Mouse (Mus musculus): Measurements from ENCODE around the gene Sox5. TPM values are rescaled to one million over a fixed set of nuclear protein-coding genes. Genes with fewer than 3 reads are reported as not detected.

Sox5 gene
- total RNA-seq, 2 experiments from 2014 or later: 3.3 to 3.9 TPM

DNA sequence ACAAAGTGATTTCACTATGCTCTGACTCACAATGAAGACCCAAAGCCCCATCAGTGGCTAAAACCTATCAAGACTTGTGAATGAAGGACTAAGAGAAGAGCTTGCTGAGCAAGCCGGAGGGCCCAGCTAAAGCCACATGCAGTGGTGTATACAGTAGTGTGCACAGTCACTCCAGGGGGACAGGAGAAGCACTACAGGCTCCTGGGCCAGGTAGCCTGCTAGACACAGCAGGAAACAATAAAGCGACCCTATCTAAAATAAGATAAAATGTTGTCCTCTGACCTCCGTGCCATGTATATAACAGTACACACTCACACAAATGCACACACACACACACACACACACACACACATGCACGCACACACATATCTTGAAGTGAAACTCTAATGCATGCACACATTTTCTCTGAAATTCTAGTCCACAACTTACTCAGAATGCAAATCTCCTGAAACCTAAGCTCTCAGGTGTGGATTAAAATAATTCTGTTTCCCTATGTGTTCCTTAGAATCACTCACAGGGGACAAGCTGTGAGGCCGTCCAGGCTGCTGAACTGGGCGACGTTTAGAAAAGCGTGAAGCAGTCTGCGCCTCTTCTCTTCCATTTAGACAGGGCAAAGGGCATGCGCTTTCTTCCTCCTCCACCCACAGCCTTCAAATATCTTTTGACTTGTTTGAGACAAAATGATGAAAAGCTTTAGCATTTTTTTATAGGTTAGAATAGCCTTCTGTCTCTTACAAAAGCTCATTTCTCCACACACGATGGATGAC, 197.5 kb downstream of the Sox5 start:
- no peak for DNase-seq (ENCODE audit: low spot score in 2 of 2)

DNA sequence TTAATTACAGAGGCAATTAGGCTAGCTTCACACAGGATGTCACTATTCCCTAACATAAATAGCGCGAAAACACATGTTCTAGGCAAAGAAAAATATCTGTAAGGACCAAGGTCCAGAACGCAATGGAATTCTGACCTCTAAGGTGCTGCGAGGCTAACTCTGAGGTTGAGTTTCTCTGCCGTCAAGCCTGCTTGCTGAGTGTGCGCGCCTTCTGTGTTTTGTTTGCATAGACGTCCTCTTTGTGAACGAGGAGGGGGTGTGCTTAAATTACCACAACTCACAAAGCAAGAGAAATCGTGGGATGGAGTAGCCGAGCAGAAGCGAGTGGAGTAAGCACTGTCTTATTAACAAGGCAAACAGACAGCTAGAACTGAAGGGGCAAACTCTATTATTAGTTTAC, 202.5 kb downstream of the Sox5 start:
- no peak for DNase-seq (ENCODE audit: low spot score in 2 of 2)

DNA sequence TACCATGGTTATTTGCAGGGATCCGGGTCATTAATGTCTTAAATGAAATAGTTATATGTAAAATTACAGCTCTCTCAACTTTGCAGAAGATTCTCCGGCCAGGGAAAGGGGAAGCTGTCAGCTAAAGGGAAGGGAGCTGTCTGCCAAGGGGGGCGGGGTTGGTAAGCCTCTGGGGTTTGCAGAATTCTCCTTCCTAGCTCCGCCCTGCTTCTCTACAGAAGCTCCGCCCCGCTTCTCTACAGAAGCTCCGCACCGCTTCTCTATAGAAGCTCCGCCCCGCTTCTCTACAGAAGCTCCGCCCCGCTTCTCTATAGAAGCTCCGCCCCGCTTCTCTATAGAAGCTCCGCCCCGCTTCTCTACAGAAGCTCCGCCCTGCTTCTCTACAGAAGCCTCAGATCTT, 210.9 kb downstream of the Sox5 start:
- DNase-seq (ENCODE audit: low spot score in 2 of 2): no peak

DNA sequence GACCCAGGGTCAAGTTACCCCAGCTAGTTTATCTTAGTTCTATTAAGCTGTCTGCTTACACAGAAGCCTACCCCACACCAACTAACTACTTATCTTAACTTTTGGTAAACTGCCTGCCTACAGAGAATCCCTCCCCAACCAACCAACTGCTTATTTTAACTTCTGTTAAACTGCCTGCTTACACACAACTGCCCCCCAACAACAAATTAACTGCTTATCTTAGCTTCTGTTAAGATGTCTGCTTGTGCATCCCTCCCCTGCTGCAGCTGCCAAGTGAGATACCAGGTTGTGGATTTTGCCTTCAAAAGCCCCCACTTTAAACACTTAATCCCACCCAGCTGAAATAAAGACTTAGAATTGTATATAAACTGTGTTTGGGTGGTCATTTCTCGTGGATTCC, 215.9 kb downstream of the Sox5 start:
- DNase-seq (ENCODE audit: low spot score in 2 of 2): no peak

DNA sequence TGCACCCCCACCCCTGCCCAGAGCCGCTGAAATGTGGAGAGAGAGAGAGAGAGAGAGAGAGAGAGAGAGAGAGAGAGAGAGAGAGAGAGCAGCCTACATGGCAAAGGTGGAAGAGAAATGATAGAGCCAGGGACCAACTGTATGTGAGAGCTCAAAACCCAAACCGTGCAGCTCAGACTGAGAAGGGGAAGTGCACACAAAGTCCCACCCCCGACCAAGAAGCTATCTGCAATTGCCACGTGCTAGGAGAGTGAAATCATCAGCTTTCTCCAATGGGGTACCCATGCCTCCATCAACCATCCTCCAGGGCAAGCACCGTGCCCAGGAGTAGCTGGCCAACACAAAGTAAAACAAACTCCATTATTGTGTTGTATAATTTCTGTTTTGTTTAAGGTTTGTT, 220.1 kb downstream of the Sox5 start:
- no peak for DNase-seq (ENCODE audit: low spot score in 2 of 2)

DNA sequence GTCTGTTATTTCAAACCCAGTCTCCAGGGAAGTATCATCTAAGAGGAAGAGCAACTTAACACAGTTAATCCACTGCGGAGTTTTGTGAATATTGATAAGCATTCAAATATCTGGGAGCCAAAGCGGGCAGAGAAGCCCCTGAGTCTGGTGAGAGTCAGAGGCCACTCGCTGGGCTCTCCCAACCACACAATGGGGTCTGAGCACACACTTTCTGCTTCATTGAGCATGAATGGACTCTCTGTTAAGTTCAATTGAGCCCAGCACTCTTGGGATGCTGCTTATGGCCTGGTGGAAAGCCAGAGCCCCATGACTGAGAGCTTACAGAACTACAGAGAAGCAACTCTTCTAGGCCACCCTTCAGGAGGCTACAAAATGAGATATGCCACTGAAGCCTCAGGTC, 221.6 kb downstream of the Sox5 start:
- no peak for DNase-seq (ENCODE audit: low spot score in 2 of 2)

DNA sequence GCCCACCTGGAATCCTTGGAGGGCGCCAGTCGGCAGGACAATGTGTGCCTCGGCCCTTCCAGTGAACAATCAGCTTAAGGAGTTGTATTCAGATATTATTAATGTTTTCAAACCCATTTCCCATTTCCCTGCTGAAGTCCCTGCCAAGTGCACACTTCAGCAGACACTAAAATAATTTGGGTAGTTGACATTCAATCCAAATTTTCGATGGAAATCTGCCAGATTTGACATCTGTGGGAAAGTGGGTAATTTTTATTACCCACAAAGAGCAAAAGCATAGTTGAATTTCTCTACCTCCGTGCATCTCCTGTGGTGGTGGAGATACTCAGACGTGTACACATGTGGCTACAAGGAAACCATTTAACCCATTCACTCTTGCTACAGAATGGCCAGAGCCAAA, 228.3 kb downstream of the Sox5 start:
- DNase-seq (ENCODE audit: low spot score in 2 of 2): no peak

DNA sequence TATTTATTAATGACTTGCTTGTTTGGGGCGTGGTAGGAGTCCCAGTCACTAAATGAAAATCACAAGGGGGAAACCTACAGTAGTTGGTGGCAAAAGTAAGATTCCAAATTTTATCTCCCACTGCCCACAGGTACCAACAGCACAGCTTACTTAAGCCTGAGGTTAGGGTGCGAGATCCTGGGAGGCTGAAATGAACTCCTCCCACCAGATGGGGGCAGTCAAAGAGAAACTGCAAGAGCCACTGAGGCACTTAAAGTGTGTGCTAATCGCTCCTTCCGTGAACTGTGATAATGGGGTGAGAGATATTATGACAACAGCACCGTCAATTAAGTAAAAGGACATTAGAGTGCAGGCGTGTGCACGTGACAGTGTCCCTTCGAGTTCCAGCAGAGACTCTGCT, 232.8 kb downstream of the Sox5 start:
- DNase-seq (ENCODE audit: low spot score in 2 of 2): no peak

DNA sequence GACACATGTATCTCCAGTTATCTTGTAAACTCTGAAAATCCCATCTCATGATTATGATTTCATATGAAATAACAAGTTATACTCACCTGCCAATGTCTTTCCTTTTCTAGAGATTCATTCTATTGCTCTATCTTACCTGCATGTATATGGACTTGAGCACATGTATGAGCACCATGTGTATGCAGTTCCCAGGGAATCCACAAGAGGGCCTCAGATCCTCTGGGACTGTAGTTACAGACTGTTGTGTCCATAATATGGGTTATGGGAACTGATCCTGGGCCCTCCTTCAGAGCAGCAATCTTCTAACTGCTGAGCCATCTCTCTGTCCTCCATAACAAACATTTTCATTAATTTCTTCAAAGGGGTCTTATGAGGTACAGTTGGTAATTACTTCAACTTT, 234.6 kb downstream of the Sox5 start:
- DNase-seq (ENCODE audit: low spot score in 2 of 2): no peak

DNA sequence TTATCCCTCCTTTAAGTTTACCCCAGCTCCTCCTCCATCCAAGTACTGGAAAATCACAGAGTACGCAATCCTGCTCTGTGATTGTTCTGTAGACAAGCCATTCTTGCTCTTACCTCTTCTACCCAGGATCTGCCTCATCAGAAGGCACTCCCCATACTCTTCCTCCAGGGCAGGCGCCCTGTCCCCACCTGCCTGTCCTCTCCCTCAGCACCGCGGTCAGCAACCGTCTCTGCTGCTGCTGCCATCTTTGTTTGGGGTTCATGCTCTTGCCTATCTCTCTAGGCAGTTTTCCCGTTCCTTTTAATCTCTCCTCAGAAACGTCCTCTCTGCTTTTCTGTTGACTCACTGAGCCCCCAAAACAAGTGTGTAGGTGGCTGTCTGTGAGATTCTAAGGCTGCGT, 236.2 kb downstream of the Sox5 start:
- no peak for DNase-seq (ENCODE audit: low spot score in 2 of 2)

DNA sequence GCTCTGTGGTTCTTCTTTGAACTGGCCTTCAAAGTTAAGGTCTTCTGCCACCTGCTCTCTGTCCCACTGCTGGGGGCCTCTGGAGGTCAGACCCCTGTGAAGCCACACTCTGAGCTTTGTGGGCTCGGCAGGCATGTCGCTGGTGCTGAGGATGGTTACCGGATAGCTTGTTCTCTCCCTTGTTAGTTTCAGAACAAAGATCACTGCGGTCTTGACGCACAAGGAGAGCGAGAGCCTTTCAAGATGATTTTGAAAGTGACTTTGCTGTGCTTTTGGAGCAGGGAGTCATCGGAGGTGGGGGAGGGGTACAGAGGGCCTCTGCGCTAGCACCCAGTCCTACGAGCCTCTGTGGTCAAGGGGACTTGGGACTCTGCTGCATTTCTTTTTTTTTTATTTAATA, 240.5 kb downstream of the Sox5 start:
- DNase-seq (ENCODE audit: low spot score in 2 of 2): no peak

DNA sequence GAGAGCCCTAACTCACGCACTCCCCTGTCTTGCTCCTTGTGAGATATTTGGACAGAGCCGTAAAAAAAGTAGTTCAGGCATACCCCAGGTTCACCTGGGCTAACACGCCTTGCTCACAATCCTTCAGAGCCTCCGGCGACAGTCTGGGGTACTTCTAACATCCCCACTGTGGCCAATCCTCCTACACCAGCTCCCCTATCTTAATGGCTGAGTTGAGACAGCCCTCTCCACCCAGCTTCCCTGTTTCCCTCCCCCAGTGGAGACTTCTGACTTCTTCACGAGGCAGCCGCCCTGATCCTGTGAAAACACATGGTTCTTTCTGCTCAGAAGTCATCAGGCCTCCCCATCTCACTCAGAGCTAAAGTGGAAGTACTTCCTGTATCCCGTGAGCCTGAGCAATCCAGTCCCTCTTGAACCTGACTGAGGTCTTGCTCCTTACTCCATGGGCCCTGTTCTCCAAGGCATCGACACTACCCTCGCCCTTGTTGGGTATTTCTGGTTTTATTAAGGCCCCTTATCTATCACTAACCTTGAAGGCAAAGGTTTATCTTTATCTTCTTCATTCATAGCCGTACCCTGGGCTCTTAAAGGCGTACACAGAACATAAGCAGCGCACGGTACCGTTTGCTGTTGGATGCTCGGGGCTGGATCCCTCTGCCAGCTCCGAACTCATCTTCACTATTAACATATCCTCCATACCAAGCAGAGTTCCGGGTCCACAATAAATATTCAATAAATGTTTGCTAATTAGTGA, 242.2 kb downstream of the Sox5 start:
- DNase-seq (ENCODE audit: low spot score in 2 of 2): no peak

DNA sequence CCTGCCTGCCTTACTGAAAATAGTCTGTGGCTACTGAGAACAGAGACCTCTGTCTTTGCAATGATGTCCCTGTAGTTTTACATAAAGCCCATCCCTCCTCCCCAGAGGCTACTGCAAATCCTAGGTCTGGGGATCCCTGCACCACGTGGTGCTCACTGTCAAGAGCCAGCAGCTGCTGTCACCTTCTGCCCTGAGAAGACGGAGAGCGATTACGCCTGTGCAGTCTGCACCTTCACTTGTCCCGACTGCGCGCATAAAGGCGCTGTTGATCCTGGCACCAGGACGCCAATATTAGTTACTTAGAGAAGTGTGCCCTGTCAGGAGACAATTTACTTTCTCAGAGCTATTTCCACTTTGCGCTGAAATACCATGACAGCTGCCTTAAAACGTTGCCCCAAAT, 258.3 kb downstream of the Sox5 start:
- DNase-seq (ENCODE audit: low spot score in 2 of 2): no peak

DNA sequence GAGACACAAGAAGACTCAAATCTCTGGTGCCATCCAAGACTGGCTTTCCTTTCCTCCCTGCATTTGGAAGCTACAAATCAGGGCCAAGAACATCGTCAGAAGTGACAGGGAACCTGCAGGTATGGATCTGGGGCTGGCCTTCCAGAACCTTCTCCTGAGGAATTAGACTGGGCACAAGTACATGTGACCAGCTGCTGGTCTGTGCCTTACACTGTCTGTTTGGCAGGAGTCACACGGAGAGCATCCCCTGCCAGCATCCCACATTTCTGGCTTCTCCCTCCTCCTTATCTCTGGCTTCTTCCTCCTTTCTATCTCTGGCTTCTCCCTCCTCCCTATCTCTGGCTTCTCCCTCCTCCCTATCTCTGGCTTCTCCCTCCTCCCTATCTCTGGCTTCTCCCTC, 263.0 kb downstream of the Sox5 start:
- no peak for DNase-seq (ENCODE audit: low spot score in 2 of 2)

DNA sequence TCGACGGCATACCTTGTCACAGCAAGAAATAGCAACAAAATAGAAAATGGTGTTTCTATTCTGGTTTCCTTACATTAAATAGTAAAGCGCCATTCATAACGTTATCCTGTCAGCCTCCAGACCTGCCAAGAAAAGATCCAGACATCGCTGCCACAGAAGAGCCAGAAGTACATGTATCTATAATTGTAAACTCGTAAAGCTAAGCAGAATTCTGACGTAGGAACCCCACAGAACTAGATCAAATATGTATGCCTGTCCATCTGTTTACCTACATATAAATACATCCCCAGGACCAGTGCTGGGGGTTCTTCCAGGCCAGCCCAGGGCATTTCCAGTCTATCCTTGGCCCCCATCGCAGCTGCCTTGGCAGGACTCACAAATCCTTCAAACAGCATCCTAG, 265.9 kb downstream of the Sox5 start:
- DNase-seq (ENCODE audit: low spot score in 2 of 2): no peak

DNA sequence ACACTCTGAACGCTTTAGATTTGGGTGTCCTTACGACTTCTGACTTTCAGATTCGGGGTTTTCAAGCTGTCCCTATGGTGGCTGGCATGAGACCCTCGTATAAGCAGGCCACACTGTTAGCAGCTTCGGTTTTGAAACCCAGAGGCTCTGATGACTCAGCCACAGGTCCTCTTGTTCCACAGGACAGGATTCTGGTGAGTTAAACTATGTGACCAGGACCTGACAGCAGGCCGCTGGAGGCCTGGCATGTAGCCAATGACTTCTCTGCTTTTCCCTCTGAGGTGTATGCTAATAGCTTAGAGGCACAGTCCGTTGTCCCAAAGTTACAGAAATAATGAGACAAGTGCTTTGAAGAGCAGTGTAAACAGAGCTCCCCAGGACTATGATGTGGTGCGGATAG, 268.0 kb downstream of the Sox5 start:
- no peak for DNase-seq (ENCODE audit: low spot score in 2 of 2)

DNA sequence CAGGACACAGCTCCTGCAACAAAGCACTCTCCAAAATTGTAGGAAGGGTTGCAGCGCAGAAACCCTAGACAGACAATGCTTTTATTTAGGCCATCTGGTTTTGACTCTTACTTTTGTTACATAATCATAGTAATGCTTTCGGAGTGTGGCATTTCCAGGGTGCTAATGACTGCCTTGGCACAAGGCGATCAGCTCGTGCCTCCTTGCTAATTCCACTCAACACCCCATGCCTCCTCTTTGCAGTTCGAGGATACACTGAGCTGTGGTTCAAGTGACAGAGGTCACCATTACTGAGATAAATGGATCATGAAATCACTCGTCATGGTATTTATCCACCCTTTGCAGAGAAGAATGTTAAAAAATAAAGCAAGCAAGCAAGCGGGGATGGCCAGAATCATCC, 269.9 kb downstream of the Sox5 start:
- DNase-seq (ENCODE audit: low spot score in 2 of 2): no peak

DNA sequence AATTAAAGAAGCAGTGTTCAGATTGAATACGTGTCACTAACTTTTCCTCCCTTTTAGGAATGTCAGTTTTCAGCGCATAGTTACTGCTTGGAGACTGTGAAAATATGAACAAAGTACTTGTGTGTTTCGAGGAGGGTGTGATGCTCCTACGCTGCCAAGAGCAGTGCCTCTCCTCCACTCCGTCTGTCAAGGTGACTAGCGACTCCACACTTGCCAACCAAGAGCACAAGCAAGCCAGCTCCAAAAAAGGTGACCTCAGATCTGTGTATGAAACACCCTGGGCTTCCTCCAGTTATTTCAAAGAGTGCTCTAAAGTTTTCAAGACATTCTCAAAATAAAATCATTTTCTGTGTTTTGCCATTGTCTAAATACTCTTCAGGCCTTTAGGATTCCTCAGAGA, 271.6 kb downstream of the Sox5 start:
- no peak for DNase-seq (ENCODE audit: low spot score in 2 of 2)

DNA sequence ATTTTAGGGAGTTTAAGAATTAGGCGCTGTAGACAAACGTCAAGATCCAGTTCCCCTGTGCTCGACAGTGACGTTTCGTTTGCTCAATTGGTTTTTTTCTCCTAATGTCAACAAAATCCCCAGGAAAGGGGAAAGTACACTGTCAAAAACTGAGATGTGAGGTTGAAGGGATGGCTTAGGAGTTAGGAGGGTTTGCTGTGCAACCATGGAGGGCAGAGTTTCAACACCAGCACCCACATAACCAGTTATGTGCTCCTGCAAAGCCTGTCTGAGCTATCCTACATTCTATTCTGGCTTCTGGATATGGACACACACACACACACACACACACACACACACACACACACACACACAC, 277.6 kb downstream of the Sox5 start:
- DNase-seq (ENCODE audit: low spot score in 2 of 2): no peak

DNA sequence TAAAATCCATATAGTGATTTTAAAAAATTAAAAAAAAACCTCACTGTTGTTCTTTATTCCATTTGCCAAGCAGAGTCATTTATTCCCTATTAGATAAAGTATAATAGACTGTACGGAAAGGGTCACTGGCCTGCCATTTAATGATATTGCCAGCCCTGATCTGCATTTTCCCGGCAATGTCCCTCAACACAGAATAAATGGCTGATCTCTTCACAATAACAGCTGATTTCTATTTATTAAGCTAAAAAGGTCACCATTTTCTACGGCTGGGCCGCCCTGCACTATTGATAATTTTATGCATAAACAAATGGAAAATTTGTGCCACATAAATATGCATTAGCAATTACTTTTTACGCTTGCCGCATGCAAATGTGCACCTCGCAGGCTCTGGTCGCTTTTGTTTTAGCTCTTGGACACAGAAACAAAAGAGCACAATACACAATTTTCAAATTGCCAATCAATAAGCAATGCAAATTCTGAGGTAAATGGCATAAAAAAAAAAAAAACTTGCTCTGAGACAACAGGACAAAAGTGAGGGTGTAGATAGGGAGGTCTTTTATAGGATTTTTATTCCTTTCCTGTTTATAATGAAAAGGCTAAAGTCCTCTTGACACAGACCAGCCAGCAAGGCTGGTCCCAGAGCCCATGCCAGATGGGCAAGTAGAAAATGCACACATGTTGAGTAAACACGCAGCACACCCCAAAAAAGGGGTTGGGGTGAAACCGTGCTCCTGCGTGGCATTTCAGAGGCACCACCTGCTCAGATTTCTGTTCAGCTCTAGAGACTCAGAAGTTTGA, 278.2 kb downstream of the Sox5 start:
- DNase-seq (ENCODE audit: low spot score in 2 of 2): no peak

DNA sequence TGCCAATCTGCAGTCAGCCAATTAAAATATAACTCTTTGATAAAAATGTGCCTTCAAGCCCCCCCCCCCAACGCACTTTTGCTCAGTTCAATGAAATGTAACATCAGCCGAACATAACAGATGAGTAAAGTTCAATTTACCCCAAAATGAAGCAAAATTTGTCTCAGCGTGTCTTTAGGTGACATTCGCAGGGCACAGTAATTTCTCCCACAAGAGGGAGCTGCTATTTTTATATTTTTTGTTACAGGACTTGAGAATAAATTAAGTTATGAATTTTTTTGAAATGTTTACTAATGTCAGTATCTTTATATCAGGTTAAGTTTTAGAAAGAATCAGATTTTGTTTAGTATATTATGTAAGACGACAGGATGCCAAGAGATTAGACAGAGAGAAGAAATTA, 280.3 kb downstream of the Sox5 start:
- DNase-seq (ENCODE audit: low spot score in 2 of 2): no peak

DNA sequence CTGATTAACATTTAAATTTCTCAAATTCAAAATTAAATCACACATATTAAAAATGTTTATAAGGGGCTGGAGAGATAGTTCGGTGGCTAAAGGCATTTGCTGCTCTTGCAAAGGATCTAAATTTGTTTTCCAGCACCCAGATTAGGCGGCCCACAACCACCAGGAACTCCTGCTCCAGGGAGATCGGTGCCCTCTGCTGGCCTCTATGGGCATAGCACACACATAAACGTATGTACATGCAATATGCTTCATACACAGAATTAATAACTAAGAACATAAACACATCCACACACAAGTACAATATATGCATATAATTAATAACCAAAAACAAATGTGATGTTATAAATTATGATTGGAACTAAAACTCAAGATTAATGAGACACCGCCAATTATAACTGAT, 283.6 kb downstream of the Sox5 start:
- DNase-seq (ENCODE audit: low spot score in 2 of 2): no peak
